Mouse (Mus musculus) forebrain, embryonic 16.5 days (tissue): ENCODE measurements around the gene Cops4. TPM values are rescaled to one million over a fixed set of nuclear protein-coding genes. Genes with fewer than 3 reads are reported as not detected.
A peak's percentile ranks its signal among the peaks of the same experiment; 100 is the strongest.

Experiments used
- ATAC-seq: fragments of 200-750 bp; cut with Nextera tagmentation; 2 replicates; pipeline ENCODE4 v1.8.0; 2017; ENCODE audit warnings: mild to moderate bottlenecking, moderate library complexity
- H3K27ac ChIP-seq: fragments of 300-500 bp; sonication (generic); 2 replicates; pipeline ENCODE4 v1.5.1; 2014; ENCODE audit warnings: low read length, control low read depth
- H3K27me3 ChIP-seq: fragments of 300-500 bp; sonication (generic); replicated peaks from 2 replicates; pipeline ENCODE4 v1.6.1; 2014; ENCODE audit warnings: low read length; ENCODE audit not compliant: control insufficient read depth, insufficient read depth
- H3K36me3 ChIP-seq: fragments of 300-500 bp; sonication (generic); 2 replicates; pipeline ENCODE4 v1.6.1; 2014; ENCODE audit not compliant: control insufficient read depth, insufficient read depth
- H3K4me1 ChIP-seq: fragments of 300-500 bp; sonication (generic); replicated peaks from 2 replicates; pipeline ENCODE4 v1.6.1; 2014; ENCODE audit warnings: low read length; ENCODE audit not compliant: control insufficient read depth, insufficient read depth
- H3K4me2 ChIP-seq: fragments of 300-500 bp; sonication (generic); 2 replicates; pipeline ENCODE4 v1.6.1; 2014; ENCODE audit warnings: mild to moderate bottlenecking, low read length, control low read depth
- H3K4me3 ChIP-seq: fragments of 300-500 bp; sonication (generic); replicated peaks from 2 replicates; pipeline ENCODE4 v1.5.1; 2014; ENCODE audit warnings: mild to moderate bottlenecking, low read length, control low read depth
- H3K9ac ChIP-seq: fragments of 300-500 bp; sonication (generic); replicated peaks from 2 replicates; pipeline ENCODE4 v1.6.1; 2014; ENCODE audit warnings: low read depth, low read length, control low read depth
- H3K9me3 ChIP-seq: fragments of 300-500 bp; sonication (generic); 2 replicates; pipeline ENCODE4 v1.6.1; 2016; ENCODE audit warnings: low read length; ENCODE audit not compliant: control insufficient read depth
- WGBS: fragments of 180-500 bp; shearing (Covaris S2); extraction: QIAGEN DNeasy Blood & Tissue Kit; methylation state at CpG from one replicate; pipeline ENCODE4 v1.1.7; 2014; 5-methylcytosine and 5-hydroxymethylcytosine counted together
- polyA plus RNA-seq: library from polyadenylated mRNA; unstranded; fragments of >200 nt; fragmentation: Nextera tagmentation; extraction: Ambion mirVana; gene quantifications from 2 replicates; pipeline ENCODE4 v1.2.1, GENCODE M21; 2015

Gene Cops4
- polyA plus RNA-seq, 1 experiment from 2014 or later = 191 TPM

DNA sequence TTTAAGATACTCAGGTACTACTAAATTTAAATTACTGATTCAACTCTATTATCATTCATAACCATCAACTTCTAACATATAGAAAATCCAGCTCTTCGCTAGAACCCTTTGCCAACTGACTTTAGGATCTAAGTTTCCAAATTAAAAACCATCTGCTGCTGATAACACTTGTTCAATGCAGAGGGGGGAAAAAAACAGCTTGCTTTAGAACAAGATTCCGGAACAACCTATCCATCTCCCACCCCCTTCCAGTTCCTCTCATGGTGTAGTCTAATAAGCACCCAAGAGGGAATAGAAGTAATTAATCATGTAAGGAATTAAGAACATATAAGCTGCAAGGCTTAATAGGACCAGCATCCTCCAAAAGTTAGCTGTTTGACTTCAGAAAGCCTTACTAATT lies 18.9 kb upstream of the Cops4 start:
- Histone ChIP-seq H3K27me3 (no peaks in the 10 kb centered on the region), H3K4me2 (peak overlapping the region; percentile 99), H3K9me3 (no peaks in the 10 kb centered on the region), H3K4me1 (peaks cover 22% of the 10 kb centered on the region), H3K4me3 (peak overlapping the region; percentile 75), H3K36me3 (no peaks in the 10 kb centered on the region), H3K9ac (no peak overlapping the region), H3K27ac (no peak overlapping the region)
- ATAC-seq = no peak
- 25% methylated on average over 2 of the region's 2 CpGs for WGBS

DNA sequence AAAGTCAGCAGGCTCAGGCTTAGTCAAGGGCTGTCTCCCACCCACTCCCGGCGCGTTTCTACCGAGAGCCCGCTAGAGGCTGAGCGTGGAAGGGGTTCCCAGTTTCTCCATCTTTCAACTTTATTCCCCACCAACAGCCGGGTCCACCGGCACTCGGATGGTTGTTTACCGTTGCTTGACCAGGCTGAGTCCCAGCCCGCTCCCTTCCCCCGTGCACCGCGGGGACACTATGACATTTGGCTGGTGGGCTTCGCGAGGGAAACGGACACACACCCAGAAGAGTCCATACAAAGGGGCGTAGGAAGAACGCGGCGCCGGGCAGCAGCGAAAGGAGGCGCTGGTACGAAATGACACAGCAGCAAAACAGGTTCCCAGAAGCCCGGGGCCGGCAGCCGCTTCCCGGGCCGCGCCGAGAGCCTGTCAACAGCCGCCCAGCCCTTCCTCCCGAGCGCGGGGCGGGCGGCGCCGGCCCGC lies 18.2 kb upstream of the Cops4 start:
- Histone ChIP-seq H3K27me3 (no peaks in the 10 kb centered on the region), H3K9me3 (no peaks in the 10 kb centered on the region), H3K4me1 (peaks cover 22% of the 10 kb centered on the region), H3K27ac (peak overlapping the region; percentile 60), H3K4me2 (peak overlapping the region; percentile 99), H3K9ac (peak overlapping the region; percentile 58), H3K36me3 (no peaks in the 10 kb centered on the region), H3K4me3 (peak overlapping the region; percentile 75)
- 0% methylated on average over 37 of the region's 41 CpGs for WGBS
- ATAC-seq = no peak

DNA sequence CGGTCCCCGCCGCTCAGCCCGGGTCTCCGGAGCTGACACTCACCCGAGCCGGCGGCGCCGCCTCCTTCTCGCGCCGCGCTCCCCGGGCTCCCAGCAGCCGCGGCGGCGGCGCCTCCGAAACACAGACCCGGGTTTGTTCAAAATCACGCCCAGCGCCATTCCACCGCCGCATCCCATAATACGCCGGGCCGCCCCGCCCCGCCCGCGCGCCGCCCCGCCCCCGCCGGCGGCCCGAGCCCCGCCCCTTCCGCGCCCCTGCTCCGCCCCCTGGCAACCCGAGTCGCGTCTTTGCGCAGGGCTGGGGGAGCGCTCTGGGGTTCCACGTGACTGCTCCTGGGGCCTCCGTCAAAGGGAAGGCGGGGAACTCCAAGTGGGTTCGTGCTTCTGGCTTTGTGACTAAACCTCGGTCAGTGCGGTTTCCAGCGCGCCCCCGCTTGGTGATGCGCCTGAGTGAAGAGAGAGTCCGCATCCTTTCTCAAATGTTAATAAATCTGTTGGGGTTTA lies 17.6 kb upstream of the Cops4 start, which contains the start of gene Lin54:
TSS of gene Lin54 (minus strand) at position 182 of the 504 bp plus-strand sequence.
- H3K27ac ChIP-seq = peak within 1 kb of the TSS; percentile 73
- peak within 1 kb of the TSS; percentile 75 for H3K4me3 ChIP-seq
- H3K9ac ChIP-seq = peak within 1 kb of the TSS; percentile 63
- no peaks in the 10 kb centered on the region for H3K36me3 ChIP-seq
- no peaks in the 10 kb centered on the region for H3K9me3 ChIP-seq
- peaks cover 22% of the 10 kb centered on the region for H3K4me1 ChIP-seq
- H3K27me3 ChIP-seq = no peaks in the 10 kb centered on the region
- H3K4me2 ChIP-seq = peak within 1 kb of the TSS; percentile 99
- 0% methylated on average over 49 of the region's 60 CpGs for WGBS
- peak; percentile 93 for ATAC-seq

GRCm38 (mm10) chr5:100501267-100501666 lies 16.8 kb upstream of the Cops4 start:
- Histone ChIP-seq H3K4me1 (peaks cover 22% of the 10 kb centered on the region), H3K36me3 (no peaks in the 10 kb centered on the region), H3K27me3 (no peaks in the 10 kb centered on the region), H3K4me3 (no peak overlapping the region), H3K9ac (no peak overlapping the region), H3K27ac (no peak overlapping the region), H3K9me3 (no peaks in the 10 kb centered on the region), H3K4me2 (peak overlapping the region; percentile 58; the same call in 1 of the 2 replicates)
- 80% methylated on average over 4 of the region's 4 CpGs for WGBS
- ATAC-seq = no peak

DNA sequence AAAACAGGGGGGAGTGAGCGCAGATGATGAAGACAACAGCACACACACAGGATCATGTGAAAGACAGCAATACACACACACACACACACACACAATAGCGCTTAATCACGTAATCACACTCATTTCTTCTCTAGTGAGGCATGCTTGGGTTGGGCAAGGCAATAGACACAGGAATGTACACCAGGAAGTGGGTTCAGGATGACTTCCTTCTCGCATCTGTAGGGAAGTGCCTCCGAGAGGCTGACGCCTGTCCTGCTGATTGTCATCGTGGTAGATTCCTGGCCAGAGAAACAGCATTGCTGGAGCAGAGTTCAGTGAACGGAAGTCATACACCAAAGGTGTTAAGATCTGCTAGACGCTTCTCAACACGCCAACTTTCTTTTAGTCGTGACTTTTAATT lies 8.9 kb upstream of the Cops4 start:
- no peak overlapping the region for H3K27ac ChIP-seq
- no peaks in the 10 kb centered on the region for H3K4me1 ChIP-seq
- no peaks in the 10 kb centered on the region; the same call in 1 of the 2 replicates for H3K27me3 ChIP-seq
- H3K9me3 ChIP-seq = no peaks in the 10 kb centered on the region
- ATAC-seq = no peak
- WGBS = 77% methylated on average over 11 of the region's 11 CpGs
- H3K36me3 ChIP-seq = no peaks in the 10 kb centered on the region
- H3K9ac ChIP-seq = no peak overlapping the region
- no peak overlapping the region for H3K4me2 ChIP-seq
- no peak overlapping the region for H3K4me3 ChIP-seq

GRCm38 (mm10) chr5:100512576-100512975 lies 5.5 kb upstream of the Cops4 start:
- Histone ChIP-seq H3K4me2 (no peak overlapping the region), H3K4me3 (no peak overlapping the region)
- ATAC-seq = no peak

GRCm38 (mm10) chr5:100519027-100519411 lies 910 bp downstream of the Cops4 start:
- peak overlapping the region; percentile 88 for H3K9ac ChIP-seq
- no peaks in the 10 kb centered on the region for H3K9me3 ChIP-seq
- H3K4me1 ChIP-seq = peaks cover 16% of the 10 kb centered on the region
- ATAC-seq = no peak
- H3K36me3 ChIP-seq = no peaks in the 10 kb centered on the region
- WGBS = 7% methylated on average over 5 of the region's 5 CpGs
- H3K4me3 ChIP-seq = peak overlapping the region; percentile 89
- no peak overlapping the region for H3K27ac ChIP-seq
- peak overlapping the region; percentile 90 for H3K4me2 ChIP-seq
- H3K27me3 ChIP-seq = peaks cover 3% of the 10 kb centered on the region; the same call in 1 of the 2 replicates

More at GRCm38 (mm10) chr5:100512576-100512975, 5.5 kb upstream of the Cops4 start:
- Histone ChIP-seq H3K27me3 (peaks cover 3% of the 10 kb centered on the region; the same call in 1 of the 2 replicates), H3K9ac (no peak overlapping the region), H3K36me3 (no peaks in the 10 kb centered on the region), H3K27ac (no peak overlapping the region), H3K4me1 (peaks cover 2% of the 10 kb centered on the region), H3K9me3 (no peaks in the 10 kb centered on the region)

- H3K27me3 ChIP-seq = 0 out of 2 replicates have a peak, but pooled peaks cover 3% of the 10 kb centered on the region
- no peaks in the 10 kb centered on the region for H3K9me3 ChIP-seq
- no peak overlapping the region; the same call in 1 of the 2 replicates for H3K4me2 ChIP-seq
- H3K4me1 ChIP-seq = peaks cover 16% of the 10 kb centered on the region
- H3K27ac ChIP-seq = no peak overlapping the region
- no peak overlapping the region for H3K9ac ChIP-seq
- WGBS = 93% methylated on average over 2 of the region's 2 CpGs
- H3K36me3 ChIP-seq = no peaks in the 10 kb centered on the region
- ATAC-seq = no peak
- H3K4me3 ChIP-seq = no peak overlapping the region
Observed at GRCm38 (mm10) chr5:100520223-100520622, 2.1 kb downstream of the Cops4 start.

GRCm38 (mm10) chr5:100523331-100523730 lies 5.2 kb downstream of the Cops4 start:
- H3K27me3 ChIP-seq = no peaks in the 10 kb centered on the region
- H3K4me3 ChIP-seq = no peak overlapping the region
- ATAC-seq = no peak
- H3K4me1 ChIP-seq = peaks cover 13% of the 10 kb centered on the region
- H3K36me3 ChIP-seq = 0 out of 2 replicates have a peak, but pooled peaks cover 2% of the 10 kb centered on the region
- WGBS = 100% methylated on average over 1 of the region's 1 CpGs
- no peaks in the 10 kb centered on the region for H3K9me3 ChIP-seq
- H3K9ac ChIP-seq = no peak overlapping the region
- H3K27ac ChIP-seq = no peak overlapping the region
- no peak overlapping the region for H3K4me2 ChIP-seq
